Mouse (Mus musculus) hindbrain, embryonic 15.5 days (tissue): ENCODE measurements around the gene Lrp1. TPM values are rescaled to one million over a fixed set of nuclear protein-coding genes. Genes with fewer than 3 reads are reported as not detected.

Experiments used
- ATAC-seq: fragments of 200-750 bp; cut with Nextera tagmentation; 2 replicates; pipeline ENCODE4 v1.8.0; 2017; ENCODE audit warnings: low read depth, moderate number of reproducible peaks, moderate TSS enrichment; ENCODE audit not compliant: low FRiP score
- H3K27ac ChIP-seq: fragments of 300-500 bp; sonication (generic); replicated peaks from 2 replicates; pipeline ENCODE4 v1.5.1; 2015; ENCODE audit warnings: mild to moderate bottlenecking, inconsistent platforms
- H3K27me3 ChIP-seq: fragments of 300-500 bp; sonication (generic); 2 replicates; pipeline ENCODE4 v1.6.1; 2015; ENCODE audit warnings: control low read depth, inconsistent platforms
- H3K36me3 ChIP-seq: fragments of 300-500 bp; sonication (generic); 2 replicates; pipeline ENCODE4 v1.6.1; 2015; ENCODE audit warnings: control low read depth, inconsistent platforms
- H3K4me1 ChIP-seq: fragments of 300-500 bp; sonication (generic); replicated peaks from 2 replicates; pipeline ENCODE4 v1.6.1; 2015; ENCODE audit warnings: control low read depth, inconsistent platforms
- H3K4me2 ChIP-seq: fragments of 300-500 bp; sonication (generic); 2 replicates; pipeline ENCODE4 v1.6.1; 2015; ENCODE audit warnings: moderate library complexity, mild to moderate bottlenecking, inconsistent platforms
- H3K4me3 ChIP-seq: fragments of 300-500 bp; sonication (generic); 2 replicates; pipeline ENCODE4 v1.5.1; 2015; ENCODE audit warnings: mild to moderate bottlenecking, inconsistent platforms
- H3K9ac ChIP-seq: fragments of 300-500 bp; sonication (generic); 2 replicates; pipeline ENCODE4 v1.6.1; 2015; ENCODE audit warnings: inconsistent platforms
- H3K9me3 ChIP-seq: fragments of 300-500 bp; sonication (generic); 2 replicates; pipeline ENCODE4 v1.6.1; 2016; ENCODE audit warnings: control low read depth, inconsistent platforms
- WGBS: fragments of 180-500 bp; shearing (Covaris S2); methylation state at CpG from one replicate; pipeline ENCODE4 v1.1.7; 2015; 5-methylcytosine and 5-hydroxymethylcytosine counted together
- polyA plus RNA-seq: library from polyadenylated mRNA; unstranded; fragments of >200 nt; fragmentation: Nextera tagmentation; extraction: Ambion mirVana; gene quantifications from 2 replicates; pipeline ENCODE4 v1.2.1, GENCODE M21; 2015

Gene Lrp1
- polyA plus RNA-seq, 1 experiment from 2014 or later = 114 TPM

DNA sequence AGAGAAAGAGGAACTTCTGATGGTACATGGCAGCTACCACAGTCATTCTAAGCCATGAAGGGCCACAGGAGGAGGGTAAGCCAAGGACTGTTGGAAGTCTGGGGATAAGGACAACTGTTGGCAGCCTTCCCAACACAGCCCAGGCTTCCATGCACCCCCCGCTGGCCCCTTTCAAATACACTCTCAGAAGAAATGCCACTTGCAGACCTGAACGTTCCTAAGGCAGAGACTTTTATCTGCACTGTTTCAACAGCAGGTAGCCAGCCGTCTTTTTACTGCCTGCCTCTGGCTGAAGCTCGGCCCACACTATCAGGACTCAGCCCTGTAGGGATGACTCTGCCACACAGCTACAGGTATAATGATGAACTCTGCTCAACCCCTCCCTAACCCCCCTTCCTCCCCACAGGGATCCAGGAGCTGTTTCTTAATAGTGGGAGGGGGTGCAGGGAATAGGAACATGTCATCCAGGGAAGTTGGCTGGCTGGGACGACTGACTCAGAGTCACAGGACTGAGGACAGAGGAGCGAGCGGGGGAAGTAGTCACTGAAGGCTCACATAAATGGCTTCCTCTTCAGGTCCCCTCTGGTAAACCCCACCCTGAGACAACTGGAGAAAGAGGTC is 24.5 kb downstream of the Lrp1 start:
- H3K4me3 ChIP-seq = no peak overlapping the region
- peak overlapping the region; percentile 55 for H3K27ac ChIP-seq
- no peaks in the 10 kb centered on the region for H3K27me3 ChIP-seq
- peaks cover 52% of the 10 kb centered on the region for H3K36me3 ChIP-seq
- peak; percentile 17; the same call in 1 of the 2 replicates for ATAC-seq
- H3K4me1 ChIP-seq = peaks cover 35% of the 10 kb centered on the region
- H3K9me3 ChIP-seq = no peaks in the 10 kb centered on the region
- H3K4me2 ChIP-seq = no peak overlapping the region
- 55% methylated on average over 7 of the region's 7 CpGs for WGBS
- H3K9ac ChIP-seq = no peak overlapping the region

DNA sequence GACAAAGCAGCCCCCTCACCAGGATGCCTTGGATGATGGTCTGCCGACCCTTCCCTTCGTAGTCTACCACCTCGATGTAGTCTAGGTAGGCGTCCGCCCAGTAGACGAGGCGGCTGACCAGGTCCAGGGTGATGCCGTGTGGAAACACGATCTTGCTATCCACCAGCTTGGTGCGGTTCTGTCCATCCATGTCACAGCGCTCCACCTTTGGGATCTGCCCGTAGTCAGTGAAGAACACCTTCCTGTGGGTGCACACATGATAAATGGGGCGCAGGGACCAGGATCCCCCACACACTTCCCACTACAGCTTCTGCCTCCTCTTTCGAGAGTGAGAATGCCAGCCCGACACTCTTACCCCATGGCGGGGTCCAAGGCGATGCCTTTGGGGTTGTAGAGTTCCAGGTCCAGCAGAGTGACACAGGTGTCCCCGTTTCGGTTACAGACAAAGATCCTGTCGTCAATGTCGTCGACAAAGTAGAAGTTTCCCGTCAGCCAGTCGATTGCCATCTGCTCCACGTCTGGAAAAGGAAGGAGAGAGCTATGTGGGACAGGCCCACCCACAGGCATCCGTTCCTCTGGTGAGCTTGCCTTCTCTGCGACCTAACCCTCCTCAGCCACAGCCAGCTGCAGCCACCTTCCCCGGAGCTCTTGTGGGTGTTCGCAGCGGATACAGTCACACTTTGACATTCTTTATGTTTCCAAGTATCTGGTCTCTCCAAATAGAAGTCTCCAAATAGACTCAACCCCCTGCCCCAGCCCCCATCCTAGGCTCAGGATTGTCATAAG is 25.8 kb downstream of the Lrp1 start:
- H3K9me3 ChIP-seq = no peaks in the 10 kb centered on the region
- H3K27ac ChIP-seq = no peak overlapping the region
- peaks cover 35% of the 10 kb centered on the region for H3K4me1 ChIP-seq

DNA sequence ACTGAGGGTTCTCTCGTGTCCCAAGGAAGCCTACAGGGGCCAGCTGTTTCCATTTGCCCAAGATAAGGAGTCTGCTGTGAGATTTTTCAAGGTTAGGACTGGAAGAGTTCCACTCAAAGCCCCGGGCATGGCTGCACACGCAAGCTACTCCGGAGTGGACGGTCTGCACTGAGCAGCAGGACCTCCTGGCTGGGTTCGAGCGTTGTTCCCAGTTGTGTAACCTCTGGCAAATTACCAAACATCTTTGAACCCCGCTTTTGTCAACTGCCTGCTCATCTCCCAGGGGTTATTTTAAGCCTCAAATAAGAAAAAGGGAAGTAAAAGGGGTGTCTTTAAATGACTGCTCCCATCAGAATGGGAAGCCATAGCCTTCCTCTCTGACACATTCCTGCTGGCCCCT is 26.5 kb downstream of the Lrp1 start:
- ATAC-seq = no peak

More for the DNA sequence above, 25.8 kb downstream of the Lrp1 start:
- 91% methylated on average over 30 of the region's 30 CpGs for WGBS
- no peaks in the 10 kb centered on the region for H3K27me3 ChIP-seq
- peaks cover 56% of the 10 kb centered on the region for H3K36me3 ChIP-seq
- H3K9ac ChIP-seq = no peak overlapping the region
- no peak overlapping the region for H3K4me3 ChIP-seq
- H3K4me2 ChIP-seq = no peak overlapping the region
- no peak for ATAC-seq

GRCm38 (mm10) chr10:127592850-127593249 is 28.1 kb downstream of the Lrp1 start:
- ATAC-seq = no peak
- no peak overlapping the region for H3K27ac ChIP-seq
- 80% methylated on average over 13 of the region's 13 CpGs for WGBS
- H3K4me3 ChIP-seq = no peak overlapping the region
- H3K27me3 ChIP-seq = no peaks in the 10 kb centered on the region
- no peak overlapping the region for H3K9ac ChIP-seq
- peaks cover 22% of the 10 kb centered on the region for H3K4me1 ChIP-seq
- no peak overlapping the region for H3K4me2 ChIP-seq
- no peaks in the 10 kb centered on the region for H3K9me3 ChIP-seq
- H3K36me3 ChIP-seq = peaks cover 76% of the 10 kb centered on the region

More for the DNA sequence above, 26.5 kb downstream of the Lrp1 start:
- Histone ChIP-seq H3K4me1 (peaks cover 28% of the 10 kb centered on the region), H3K36me3 (peaks cover 61% of the 10 kb centered on the region), H3K27ac (no peak overlapping the region), H3K9ac (no peak overlapping the region), H3K4me2 (no peak overlapping the region), H3K27me3 (no peaks in the 10 kb centered on the region), H3K9me3 (no peaks in the 10 kb centered on the region), H3K4me3 (no peak overlapping the region)
- WGBS = 91% methylated on average over 8 of the region's 8 CpGs

DNA sequence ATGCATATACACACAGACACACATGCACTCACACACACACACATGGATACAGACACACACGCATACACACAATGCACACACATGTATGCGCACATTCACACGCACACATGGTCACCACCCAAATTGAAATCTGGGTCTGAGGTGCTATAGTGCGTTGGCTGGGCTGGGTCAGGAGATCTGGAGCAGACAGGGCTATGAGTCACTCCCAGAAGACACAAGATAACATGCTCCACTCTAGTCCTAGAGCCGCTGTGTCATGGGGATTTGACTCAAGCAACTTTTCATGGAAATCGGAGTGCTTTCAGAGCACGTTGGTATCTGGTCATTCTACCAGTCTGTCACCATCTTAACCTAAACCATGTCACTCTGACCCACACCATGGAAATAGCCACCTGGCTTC is 28.5 kb downstream of the Lrp1 start:
- no peak for ATAC-seq
- peaks cover 18% of the 10 kb centered on the region for H3K4me1 ChIP-seq
- no peak overlapping the region for H3K9ac ChIP-seq
- WGBS = 99% methylated on average over 7 of the region's 7 CpGs
- no peaks in the 10 kb centered on the region for H3K9me3 ChIP-seq
- H3K27me3 ChIP-seq = no peaks in the 10 kb centered on the region
- peaks cover 80% of the 10 kb centered on the region for H3K36me3 ChIP-seq
- no peak overlapping the region for H3K27ac ChIP-seq
- no peak overlapping the region for H3K4me3 ChIP-seq
- no peak overlapping the region for H3K4me2 ChIP-seq

DNA sequence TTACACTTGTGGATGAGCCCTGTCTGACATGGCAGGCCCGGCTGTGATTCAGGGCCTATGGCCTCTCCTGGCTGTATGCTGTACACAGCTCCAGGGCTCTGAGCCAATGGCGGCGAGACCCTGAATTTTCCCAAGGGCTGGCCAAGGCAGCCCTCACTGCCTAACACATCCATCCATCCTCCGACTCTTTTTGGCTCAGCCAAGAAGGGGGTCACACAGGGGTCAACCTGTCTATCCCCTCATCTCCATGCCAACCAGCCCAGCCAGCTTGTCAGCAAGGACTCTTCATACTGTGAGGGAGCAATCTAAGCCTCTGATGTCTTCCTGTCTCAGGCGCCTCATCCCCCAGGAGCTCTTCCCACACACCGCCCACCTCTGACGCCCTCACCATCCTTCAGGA is 29.4 kb downstream of the Lrp1 start:
- H3K9me3 ChIP-seq = no peaks in the 10 kb centered on the region
- peaks cover 86% of the 10 kb centered on the region for H3K36me3 ChIP-seq
- 0 out of 2 replicates have a peak overlapping the region, but pooled peaks have one; percentile 39 for H3K27ac ChIP-seq
- H3K27me3 ChIP-seq = no peaks in the 10 kb centered on the region
- peaks cover 10% of the 10 kb centered on the region for H3K4me1 ChIP-seq
- peak; percentile 69; the same call in 1 of the 2 replicates for ATAC-seq
- no peak overlapping the region for H3K9ac ChIP-seq
- no peak overlapping the region for H3K4me2 ChIP-seq
- WGBS = 22% methylated on average over 7 of the region's 7 CpGs
- no peak overlapping the region for H3K4me3 ChIP-seq

DNA sequence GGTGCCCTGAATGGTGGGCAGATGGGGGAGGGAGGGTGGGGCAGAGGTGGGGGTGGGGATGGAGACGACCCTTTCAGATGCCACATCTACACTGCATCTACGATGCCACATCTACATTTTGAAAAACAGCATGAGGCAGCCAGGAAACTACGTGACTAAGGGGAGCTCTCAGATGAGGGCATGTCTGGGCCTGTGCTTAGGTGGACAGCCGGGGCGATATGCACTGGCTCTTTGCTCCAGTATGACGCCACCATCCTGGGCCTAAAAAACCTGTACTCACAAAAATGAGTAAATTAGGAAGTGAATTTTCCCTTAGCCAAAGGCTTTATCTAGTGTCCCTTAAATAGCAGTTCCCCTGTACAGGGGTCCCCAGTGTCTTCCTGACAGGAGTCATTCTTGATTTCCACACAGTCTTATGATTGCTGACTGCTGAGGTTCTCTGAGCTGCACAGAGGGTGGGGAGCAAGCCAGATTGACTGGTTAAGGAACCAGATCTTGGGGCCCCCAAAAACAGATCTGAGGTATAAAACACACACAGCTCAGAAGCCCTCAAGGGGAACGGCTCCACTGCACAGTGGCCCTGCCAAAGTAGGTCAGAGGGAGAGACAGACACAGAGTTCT is 30.0 kb downstream of the Lrp1 start:
- no peak overlapping the region for H3K9ac ChIP-seq

GRCm38 (mm10) chr10:127590256-127590655 is 30.7 kb downstream of the Lrp1 start:
- no peak for ATAC-seq
- peaks cover 93% of the 10 kb centered on the region for H3K36me3 ChIP-seq
- WGBS = 87% methylated on average over 12 of the region's 12 CpGs

More for the DNA sequence above, 30.0 kb downstream of the Lrp1 start:
- H3K9me3 ChIP-seq = no peaks in the 10 kb centered on the region
- peak; percentile 6; the same call in 1 of the 2 replicates for ATAC-seq
- 0 out of 2 replicates have a peak overlapping the region, but pooled peaks have one; percentile 39 for H3K27ac ChIP-seq
- WGBS = 76% methylated on average over 7 of the region's 7 CpGs
- H3K4me3 ChIP-seq = no peak overlapping the region
- no peak overlapping the region for H3K4me2 ChIP-seq
- peaks cover 90% of the 10 kb centered on the region for H3K36me3 ChIP-seq
- no peaks in the 10 kb centered on the region for H3K27me3 ChIP-seq
- H3K4me1 ChIP-seq = 0 out of 2 replicates have a peak, but pooled peaks cover 5% of the 10 kb centered on the region

GRCm38 (mm10) chr10:127587776-127588175 is 33.2 kb downstream of the Lrp1 start:
- Histone ChIP-seq H3K9me3 (no peaks in the 10 kb centered on the region), H3K4me1 (0 out of 2 replicates have a peak, but pooled peaks cover 5% of the 10 kb centered on the region), H3K4me3 (no peak overlapping the region), H3K27ac (no peak overlapping the region), H3K36me3 (peaks cover 91% of the 10 kb centered on the region), H3K9ac (no peak overlapping the region), H3K4me2 (no peak overlapping the region), H3K27me3 (no peaks in the 10 kb centered on the region)
- no peak for ATAC-seq
- 92% methylated on average over 8 of the region's 8 CpGs for WGBS

More at GRCm38 (mm10) chr10:127590256-127590655, 30.7 kb downstream of the Lrp1 start:
- Histone ChIP-seq H3K9me3 (no peaks in the 10 kb centered on the region), H3K27ac (no peak overlapping the region), H3K4me3 (no peak overlapping the region), H3K27me3 (no peaks in the 10 kb centered on the region), H3K4me2 (no peak overlapping the region), H3K4me1 (0 out of 2 replicates have a peak, but pooled peaks cover 5% of the 10 kb centered on the region), H3K9ac (no peak overlapping the region)

GRCm38 (mm10) chr10:127586209-127586608 is 34.7 kb downstream of the Lrp1 start:
- Histone ChIP-seq H3K27me3 (no peaks in the 10 kb centered on the region), H3K9me3 (no peaks in the 10 kb centered on the region), H3K36me3 (peaks cover 91% of the 10 kb centered on the region), H3K4me3 (no peak overlapping the region), H3K4me1 (no peaks in the 10 kb centered on the region), H3K27ac (no peak overlapping the region), H3K9ac (no peak overlapping the region), H3K4me2 (no peak overlapping the region)
- WGBS = 75% methylated on average over 4 of the region's 4 CpGs
- ATAC-seq = no peak

DNA sequence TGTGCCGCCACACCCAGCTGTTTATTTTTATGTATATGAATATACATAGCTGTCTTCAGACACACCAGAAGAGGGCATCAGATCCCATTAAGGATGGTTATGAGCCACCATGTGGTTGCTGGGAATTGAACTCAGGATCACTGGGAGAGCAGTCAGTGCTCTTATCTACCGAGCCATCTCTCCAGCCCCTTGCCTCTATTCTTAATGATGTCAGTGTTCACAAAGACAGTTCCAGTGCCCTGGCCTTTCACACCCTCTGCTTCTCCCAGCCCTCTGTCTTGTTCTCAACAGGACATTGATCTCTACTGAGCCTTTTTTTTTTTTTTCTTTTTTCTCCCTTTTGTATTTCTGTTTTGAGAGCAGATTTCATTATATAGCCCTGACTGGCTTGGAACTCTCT is 35.4 kb downstream of the Lrp1 start:
- no peak for ATAC-seq
- Histone ChIP-seq H3K9me3 (no peaks in the 10 kb centered on the region), H3K9ac (no peak overlapping the region), H3K4me3 (no peak overlapping the region), H3K27me3 (no peaks in the 10 kb centered on the region), H3K36me3 (peaks cover 91% of the 10 kb centered on the region), H3K4me2 (no peak overlapping the region), H3K4me1 (no peaks in the 10 kb centered on the region), H3K27ac (no peak overlapping the region)
- 64% methylated on average over 2 of the region's 2 CpGs for WGBS

DNA sequence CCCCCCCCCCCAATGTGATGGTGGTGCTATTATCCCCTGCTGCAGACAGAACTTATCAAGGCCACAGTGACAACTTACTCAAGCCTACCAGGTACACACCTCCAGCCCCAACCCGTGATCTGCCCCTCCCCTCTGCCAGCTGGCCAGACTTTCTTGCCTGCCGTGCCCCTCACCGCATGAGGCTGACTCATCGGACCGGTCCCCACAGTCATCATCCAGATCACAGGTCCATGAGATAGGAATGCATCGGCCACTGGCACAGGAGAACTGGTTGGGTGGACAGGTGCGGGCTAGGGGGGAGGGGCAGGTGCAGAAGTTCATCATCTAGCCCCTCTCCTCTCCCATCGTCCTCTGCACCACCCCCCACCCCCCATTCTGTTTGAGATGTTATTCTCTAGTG is 37.3 kb downstream of the Lrp1 start:
- Histone ChIP-seq H3K9me3 (no peaks in the 10 kb centered on the region), H3K36me3 (peaks cover 88% of the 10 kb centered on the region), H3K4me1 (no peaks in the 10 kb centered on the region), H3K9ac (no peak overlapping the region), H3K4me3 (no peak overlapping the region), H3K27ac (no peak overlapping the region), H3K4me2 (no peak overlapping the region), H3K27me3 (no peaks in the 10 kb centered on the region)
- ATAC-seq = no peak
- WGBS = 78% methylated on average over 8 of the region's 8 CpGs
